Mouse (Mus musculus) midbrain, embryonic 16.5 days (tissue): ENCODE results near the gene Kif1bp. TPM values are rescaled to one million over a fixed set of nuclear protein-coding genes. Genes with fewer than 3 reads are reported as not detected.
A peak's percentile ranks its signal among the peaks of the same experiment; 100 is the strongest.
"Not testable (repeated sequence)": the region's sequence is repeated elsewhere in the genome, so short reads cannot be mapped to it uniquely, and the experiment has no call there.

Experiments used
- ATAC-seq: fragments of 200-750 bp; cut with Nextera tagmentation; 2 replicates; pipeline ENCODE4 v1.8.0; 2017; ENCODE audit warnings: moderate TSS enrichment
- H3K27ac ChIP-seq: fragments of 300-500 bp; sonication (generic); 2 replicates; pipeline ENCODE4 v1.5.1; 2014; ENCODE audit warnings: mild to moderate bottlenecking, low read length, mixed read lengths
- H3K27me3 ChIP-seq: fragments of 300-500 bp; sonication (generic); 2 replicates; pipeline ENCODE4 v1.6.1; 2014; ENCODE audit warnings: low read depth, low read length, mixed read lengths; ENCODE audit not compliant: control insufficient read depth, insufficient read depth
- H3K36me3 ChIP-seq: fragments of 300-500 bp; sonication (generic); 2 replicates; pipeline ENCODE4 v1.6.1; 2014; ENCODE audit warnings: mild to moderate bottlenecking, low read length, moderate library complexity, mixed read lengths; ENCODE audit not compliant: control insufficient read depth, insufficient read depth
- H3K4me1 ChIP-seq: fragments of 300-500 bp; sonication (generic); 2 replicates; pipeline ENCODE4 v1.6.1; 2014; ENCODE audit warnings: mild to moderate bottlenecking, low read length, mixed read lengths; ENCODE audit not compliant: control insufficient read depth, insufficient read depth
- H3K4me2 ChIP-seq: fragments of 300-500 bp; sonication (generic); 2 replicates; pipeline ENCODE4 v1.6.1; 2014; ENCODE audit warnings: mild to moderate bottlenecking, low read length, mixed read lengths
- H3K4me3 ChIP-seq: fragments of 300-500 bp; sonication (generic); 2 replicates; pipeline ENCODE4 v1.5.1; 2014; ENCODE audit warnings: low read depth, mild to moderate bottlenecking, low read length, moderate library complexity, mixed read lengths
- H3K9ac ChIP-seq: fragments of 300-500 bp; sonication (generic); 2 replicates; pipeline ENCODE4 v1.6.1; 2014; ENCODE audit warnings: low read depth, low read length, mixed read lengths
- H3K9me3 ChIP-seq: fragments of 300-500 bp; sonication (generic); replicated peaks from 2 replicates; pipeline ENCODE4 v1.6.1; 2014; ENCODE audit warnings: mild to moderate bottlenecking, low read length, mixed read lengths; ENCODE audit not compliant: control insufficient read depth, poor library complexity, severe bottlenecking
- WGBS: fragments of 180-500 bp; shearing (Covaris S2); extraction: QIAGEN DNeasy Blood & Tissue Kit; methylation state at CpG from one replicate; pipeline ENCODE4 v1.1.7; 2014; 5-methylcytosine and 5-hydroxymethylcytosine counted together
- polyA plus RNA-seq: library from polyadenylated mRNA; unstranded; fragments of >200 nt; fragmentation: Nextera tagmentation; extraction: Ambion mirVana; gene quantifications from 2 replicates; pipeline ENCODE4 v1.2.1, GENCODE M21; 2015

Kif1bp gene
- polyA plus RNA-seq = 72.0 and 72.9 TPM in 2 replicates

- peak; percentile 100 for ATAC-seq
- H3K4me3 ChIP-seq = peak within 1 kb of the TSS; percentile 95
- peak within 1 kb of the TSS; percentile 76 for H3K4me2 ChIP-seq
- peaks cover 37% of the 10 kb centered on the region for H3K36me3 ChIP-seq
- H3K4me1 ChIP-seq = peaks cover 18% of the 10 kb centered on the region
- H3K27me3 ChIP-seq = no peaks in the 10 kb centered on the region
- H3K9me3 ChIP-seq = no peaks in the 10 kb centered on the region
- H3K27ac ChIP-seq = peak within 1 kb of the TSS; percentile 88
- peak within 1 kb of the TSS; percentile 93 for H3K9ac ChIP-seq
- 5% methylated on average over 33 of the region's 33 CpGs for WGBS
Measured at GRCm38 (mm10) chr10:62578338-62579100, at the start of gene Kif1bp. Gene Kif1bp (minus strand): TSS chr10:62578457.

GRCm38 (mm10) chr10:62604161-62604560 lies 25.9 kb upstream of the Kif1bp start:
- peaks cover 14% of the 10 kb centered on the region for H3K4me1 ChIP-seq
- no peak for ATAC-seq

GRCm38 (mm10) chr10:62603233-62604030 lies 25.2 kb upstream of the Kif1bp start:
- no peak overlapping the region for H3K9ac ChIP-seq
- no peak overlapping the region for H3K4me3 ChIP-seq
- no peaks in the 10 kb centered on the region for H3K9me3 ChIP-seq
- H3K27ac ChIP-seq = no peak overlapping the region
- peaks cover 14% of the 10 kb centered on the region for H3K4me1 ChIP-seq
- no peak for ATAC-seq
- 91% methylated on average over 12 of the region's 12 CpGs for WGBS
- H3K27me3 ChIP-seq = no peaks in the 10 kb centered on the region
- no peak overlapping the region; the same call in 1 of the 2 replicates for H3K4me2 ChIP-seq
- H3K36me3 ChIP-seq = no peaks in the 10 kb centered on the region

More at GRCm38 (mm10) chr10:62604161-62604560, 25.9 kb upstream of the Kif1bp start:
- H3K4me3 ChIP-seq = no peak overlapping the region
- no peaks in the 10 kb centered on the region for H3K27me3 ChIP-seq
- H3K9ac ChIP-seq = no peak overlapping the region
- H3K9me3 ChIP-seq = no peaks in the 10 kb centered on the region
- no peaks in the 10 kb centered on the region for H3K36me3 ChIP-seq
- no peak overlapping the region for H3K27ac ChIP-seq
- WGBS = 90% methylated on average over 3 of the region's 3 CpGs
- no peak overlapping the region for H3K4me2 ChIP-seq

- Histone ChIP-seq H3K4me3 (peak within 1 kb of the TSS; percentile 99), H3K27me3 (no peaks in the 10 kb centered on the region), H3K4me1 (peaks cover 14% of the 10 kb centered on the region), H3K27ac (peak within 1 kb of the TSS; percentile 87), H3K9ac (peak within 1 kb of the TSS; percentile 86), H3K9me3 (no peaks in the 10 kb centered on the region), H3K4me2 (peak within 1 kb of the TSS; percentile 99), H3K36me3 (0 out of 2 replicates have a peak, but pooled peaks cover 8% of the 10 kb centered on the region)
- 5% methylated on average over 53 of the region's 53 CpGs for WGBS
- peak; percentile 99 for ATAC-seq
Measured at GRCm38 (mm10) chr10:62602177-62603040, 24.2 kb upstream of the Kif1bp start, which contains the start of gene Ddx21. Gene Ddx21 (minus strand): TSS chr10:62602281.

GRCm38 (mm10) chr10:62601833-62602176 lies 23.5 kb upstream of the Kif1bp start:
- peak; percentile 85 for ATAC-seq
- H3K9me3 ChIP-seq = no peaks in the 10 kb centered on the region
- H3K4me3 ChIP-seq = peak overlapping the region; percentile 99
- peak overlapping the region; percentile 86 for H3K9ac ChIP-seq
- 0 out of 2 replicates have a peak, but pooled peaks cover 8% of the 10 kb centered on the region for H3K36me3 ChIP-seq
- H3K27ac ChIP-seq = peak overlapping the region; percentile 87
- H3K4me1 ChIP-seq = peaks cover 14% of the 10 kb centered on the region
- under 1% methylated on average over 23 of the region's 23 CpGs for WGBS
- peak overlapping the region; percentile 99 for H3K4me2 ChIP-seq
- no peaks in the 10 kb centered on the region for H3K27me3 ChIP-seq

- Histone ChIP-seq H3K27ac (no peak overlapping the region), H3K9ac (peak overlapping the region; percentile 86), H3K4me3 (peak overlapping the region; percentile 99), H3K4me1 (peaks cover 14% of the 10 kb centered on the region), H3K36me3 (0 out of 2 replicates have a peak, but pooled peaks cover 8% of the 10 kb centered on the region), H3K4me2 (peak overlapping the region; percentile 99), H3K9me3 (no peaks in the 10 kb centered on the region), H3K27me3 (no peaks in the 10 kb centered on the region)
- ATAC-seq = no peak
- WGBS = 13% methylated on average over 20 of the region's 20 CpGs
Measured at GRCm38 (mm10) chr10:62601053-62601791, 23.0 kb upstream of the Kif1bp start.

- Histone ChIP-seq H3K4me3 (no peak overlapping the region), H3K9me3 (no peaks in the 10 kb centered on the region), H3K27me3 (no peaks in the 10 kb centered on the region), H3K27ac (no peak overlapping the region), H3K4me1 (peaks cover 14% of the 10 kb centered on the region), H3K9ac (no peak overlapping the region), H3K36me3 (0 out of 2 replicates have a peak, but pooled peaks cover 8% of the 10 kb centered on the region), H3K4me2 (no peak overlapping the region)
- ATAC-seq = no peak
- 87% methylated on average over 6 of the region's 6 CpGs for WGBS
Measured at GRCm38 (mm10) chr10:62600056-62600455, 21.8 kb upstream of the Kif1bp start.

- H3K27me3 ChIP-seq, H3K36me3 ChIP-seq, H3K9ac ChIP-seq, H3K4me3 ChIP-seq, H3K27ac ChIP-seq, ATAC-seq, H3K4me2 ChIP-seq, H3K9me3 ChIP-seq: not testable (repeated sequence)
- peaks cover 14% of the 10 kb centered on the region for H3K4me1 ChIP-seq
- 95% methylated on average over 3 of the region's 3 CpGs for WGBS
Measured at GRCm38 (mm10) chr10:62599311-62599710, 21.1 kb upstream of the Kif1bp start.
